Mouse (Mus musculus): ENCODE results near the gene Trim62. TPM values are rescaled to one million over a fixed set of nuclear protein-coding genes. Genes with fewer than 3 reads are reported as not detected.

Trim62 gene
- polyA plus RNA-seq, 2 experiments, result 9.2 TPM

- WGBS, result 68% methylated on average over 3 of the region's 3 CpGs
- H3K4me2 ChIP-seq (replicated peaks; ENCODE audit: low read depth, low read length, severe bottlenecking), result no peak overlapping the region
- no peak for TF ChIP-seq POLR2A (IDR thresholded peaks at IDR 0.05; ENCODE audit: borderline replicate concordance, extremely low read depth, insufficient read depth, insufficient read length)
- H3K9ac ChIP-seq (ENCODE audit: low read depth, low read length, severe bottlenecking), result no peak overlapping the region
- no peaks in the 10 kb centered on the region for H3K36me3 ChIP-seq (ENCODE audit: control insufficient read depth, insufficient read depth, low read length)
- no peak overlapping the region for H3K27ac ChIP-seq (replicated peaks; ENCODE audit: low read depth, low read length)
- no peaks in the 10 kb centered on the region for H3K27me3 ChIP-seq (ENCODE audit: control insufficient read depth, insufficient read depth, low read length)
- ATAC-seq (ENCODE audit: low FRiP score, low read depth), result no peak
- peaks cover 7% of the 10 kb centered on the region; the same call in 1 of the 2 replicates for H3K4me1 ChIP-seq (ENCODE audit: control insufficient read depth, insufficient read depth, low read length)
- no peak for DNase-seq (ENCODE audit: low spot score)
- no peak overlapping the region for H3K4me3 ChIP-seq (replicated peaks; ENCODE audit: low read length)
- no peaks in the 10 kb centered on the region for H3K9me3 ChIP-seq (ENCODE audit: control insufficient read depth, low read length)
These were observed 33.7 kb downstream of the Trim62 start for GRCm38 (mm10) chr4:128917119-128917518.

- no peak for ATAC-seq (ENCODE audit: low FRiP score, low read depth)
- Histone ChIP-seq H3K27ac (replicated peaks; ENCODE audit: low read depth, low read length) (no peak overlapping the region), H3K36me3 (ENCODE audit: control insufficient read depth, insufficient read depth, low read length) (no peaks in the 10 kb centered on the region), H3K9me3 (ENCODE audit: control insufficient read depth, low read length) (no peaks in the 10 kb centered on the region), H3K4me1 (ENCODE audit: control insufficient read depth, insufficient read depth, low read length) (peaks cover 7% of the 10 kb centered on the region; the same call in 1 of the 2 replicates), H3K9ac (ENCODE audit: low read depth, low read length, severe bottlenecking) (no peak overlapping the region), H3K4me3 (replicated peaks; ENCODE audit: low read length) (no peak overlapping the region), H3K4me2 (replicated peaks; ENCODE audit: low read depth, low read length, severe bottlenecking) (no peak overlapping the region), H3K27me3 (ENCODE audit: control insufficient read depth, insufficient read depth, low read length) (no peaks in the 10 kb centered on the region)
- WGBS, result 82% methylated on average over 6 of the region's 6 CpGs
- DNase-seq (ENCODE audit: low spot score), result no peak
- TF ChIP-seq POLR2A (IDR thresholded peaks at IDR 0.05; ENCODE audit: borderline replicate concordance, extremely low read depth, insufficient read depth, insufficient read length), result no peak
These were observed 34.4 kb downstream of the Trim62 start for GRCm38 (mm10) chr4:128917756-128918155.

DNA sequence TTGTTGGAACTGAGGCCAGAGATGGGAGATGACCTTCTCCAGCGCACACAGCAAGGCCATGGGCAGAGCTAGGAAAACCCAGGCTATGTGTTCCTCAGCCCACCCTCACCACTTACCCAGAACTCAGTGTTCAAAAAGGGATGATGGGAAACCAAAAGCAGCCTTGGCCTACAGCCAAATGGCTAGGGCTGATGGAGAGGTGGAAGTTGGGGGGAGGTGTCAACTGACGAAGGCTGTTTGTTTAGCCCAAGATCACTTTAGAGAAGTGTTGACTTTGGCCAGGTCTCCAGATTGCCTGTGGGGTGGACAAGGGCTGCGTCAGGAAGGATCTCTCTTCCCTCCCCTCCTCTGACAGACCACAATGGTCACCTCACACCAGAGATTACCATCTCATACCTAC lies 34.8 kb downstream of the Trim62 start:
- H3K27ac ChIP-seq (replicated peaks; ENCODE audit: low read depth, low read length), result no peak overlapping the region
- DNase-seq (ENCODE audit: low spot score) (peak; percentile 42), ATAC-seq (ENCODE audit: low FRiP score, low read depth) (no peak)
- H3K36me3 ChIP-seq (ENCODE audit: control insufficient read depth, insufficient read depth, low read length), result no peaks in the 10 kb centered on the region
- WGBS, result 45% methylated on average over 3 of the region's 3 CpGs
- H3K4me2 ChIP-seq (replicated peaks; ENCODE audit: low read depth, low read length, severe bottlenecking), result no peak overlapping the region
- no peaks in the 10 kb centered on the region for H3K9me3 ChIP-seq (ENCODE audit: control insufficient read depth, low read length)
- peaks cover 7% of the 10 kb centered on the region; the same call in 1 of the 2 replicates for H3K4me1 ChIP-seq (ENCODE audit: control insufficient read depth, insufficient read depth, low read length)
- H3K9ac ChIP-seq (ENCODE audit: low read depth, low read length, severe bottlenecking), result no peak overlapping the region
- no peak for TF ChIP-seq POLR2A (IDR thresholded peaks at IDR 0.05; ENCODE audit: borderline replicate concordance, extremely low read depth, insufficient read depth, insufficient read length)
- H3K27me3 ChIP-seq (ENCODE audit: control insufficient read depth, insufficient read depth, low read length), result no peaks in the 10 kb centered on the region
- H3K4me3 ChIP-seq (replicated peaks; ENCODE audit: low read length), result no peak overlapping the region

DNA sequence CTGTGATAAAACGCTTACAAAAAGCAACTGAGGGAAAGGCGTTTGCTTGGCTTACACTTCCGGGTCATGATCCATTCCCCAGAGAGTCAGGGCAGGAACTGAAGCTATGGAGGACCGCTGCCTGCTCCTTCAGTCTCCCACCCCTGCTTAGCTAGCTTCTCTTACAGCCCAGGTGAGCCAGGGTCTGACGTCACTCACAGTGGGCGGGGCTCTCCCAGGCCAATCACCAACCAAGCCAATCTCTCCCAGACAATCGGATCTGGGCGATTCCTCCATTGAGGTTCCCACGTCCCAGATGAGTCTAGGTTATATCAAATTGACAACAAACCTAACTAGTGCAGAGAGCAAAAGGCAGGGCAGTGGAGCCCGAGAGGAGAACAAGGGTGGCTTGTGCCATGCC lies 35.7 kb downstream of the Trim62 start:
- no peak for TF ChIP-seq POLR2A (IDR thresholded peaks at IDR 0.05; ENCODE audit: borderline replicate concordance, extremely low read depth, insufficient read depth, insufficient read length)
- H3K27me3 ChIP-seq (ENCODE audit: control insufficient read depth, insufficient read depth, low read length), result no peaks in the 10 kb centered on the region
- no peaks in the 10 kb centered on the region for H3K9me3 ChIP-seq (ENCODE audit: control insufficient read depth, low read length)
- no peak for DNase-seq (ENCODE audit: low spot score)
- ATAC-seq (ENCODE audit: low FRiP score, low read depth), result no peak
- no peak overlapping the region for H3K4me2 ChIP-seq (replicated peaks; ENCODE audit: low read depth, low read length, severe bottlenecking)
- no peak overlapping the region for H3K27ac ChIP-seq (replicated peaks; ENCODE audit: low read depth, low read length)
- no peak overlapping the region for H3K9ac ChIP-seq (ENCODE audit: low read depth, low read length, severe bottlenecking)
- H3K4me3 ChIP-seq (replicated peaks; ENCODE audit: low read length), result no peak overlapping the region
- H3K4me1 ChIP-seq (ENCODE audit: control insufficient read depth, insufficient read depth, low read length), result peaks cover 7% of the 10 kb centered on the region; the same call in 1 of the 2 replicates
- WGBS, result 24% methylated on average over 10 of the region's 10 CpGs
- H3K36me3 ChIP-seq (ENCODE audit: control insufficient read depth, insufficient read depth, low read length), result no peaks in the 10 kb centered on the region

DNA sequence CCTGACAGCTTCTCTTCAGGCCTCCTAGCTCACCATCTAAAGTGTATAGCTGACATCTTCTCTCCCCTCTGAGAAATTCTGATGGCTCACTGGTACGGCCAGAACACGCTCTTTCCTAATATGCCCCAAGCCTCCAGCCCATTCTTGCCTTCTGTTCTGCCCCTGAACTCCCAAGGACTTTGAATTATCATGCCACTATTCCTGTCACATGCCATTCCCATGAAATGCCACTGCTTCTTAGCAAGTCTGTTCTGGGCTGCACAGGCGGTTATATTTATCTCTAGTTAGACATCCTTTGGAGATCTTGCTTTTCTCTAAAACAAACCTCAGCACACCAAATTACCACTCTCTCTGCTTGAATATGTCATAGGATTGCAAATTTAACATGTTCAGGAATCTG lies 40.2 kb downstream of the Trim62 start:
- Histone ChIP-seq H3K36me3 (ENCODE audit: control insufficient read depth, insufficient read depth, low read length) (no peaks in the 10 kb centered on the region), H3K27me3 (ENCODE audit: control insufficient read depth, insufficient read depth, low read length) (no peaks in the 10 kb centered on the region), H3K27ac (replicated peaks; ENCODE audit: low read depth, low read length) (no peak overlapping the region), H3K4me1 (ENCODE audit: control insufficient read depth, insufficient read depth, low read length) (peaks cover 4% of the 10 kb centered on the region; the same call in 1 of the 2 replicates), H3K9me3 (ENCODE audit: control insufficient read depth, low read length) (no peaks in the 10 kb centered on the region), H3K9ac (ENCODE audit: low read depth, low read length, severe bottlenecking) (no peak overlapping the region), H3K4me2 (replicated peaks; ENCODE audit: low read depth, low read length, severe bottlenecking) (no peak overlapping the region), H3K4me3 (replicated peaks; ENCODE audit: low read length) (no peak overlapping the region)
- WGBS, result 82% methylated on average over 3 of the region's 3 CpGs
- no peak for DNase-seq (ENCODE audit: low spot score)
- ATAC-seq (ENCODE audit: low FRiP score, low read depth), result no peak
- TF ChIP-seq POLR2A (IDR thresholded peaks at IDR 0.05; ENCODE audit: borderline replicate concordance, extremely low read depth, insufficient read depth, insufficient read length), result no peak

All from limb, embryonic 14.5 days (tissue).